Mouse (Mus musculus): Measurements from ENCODE around the gene 4930432K21Rik.

4930432K21Rik gene

DNA sequence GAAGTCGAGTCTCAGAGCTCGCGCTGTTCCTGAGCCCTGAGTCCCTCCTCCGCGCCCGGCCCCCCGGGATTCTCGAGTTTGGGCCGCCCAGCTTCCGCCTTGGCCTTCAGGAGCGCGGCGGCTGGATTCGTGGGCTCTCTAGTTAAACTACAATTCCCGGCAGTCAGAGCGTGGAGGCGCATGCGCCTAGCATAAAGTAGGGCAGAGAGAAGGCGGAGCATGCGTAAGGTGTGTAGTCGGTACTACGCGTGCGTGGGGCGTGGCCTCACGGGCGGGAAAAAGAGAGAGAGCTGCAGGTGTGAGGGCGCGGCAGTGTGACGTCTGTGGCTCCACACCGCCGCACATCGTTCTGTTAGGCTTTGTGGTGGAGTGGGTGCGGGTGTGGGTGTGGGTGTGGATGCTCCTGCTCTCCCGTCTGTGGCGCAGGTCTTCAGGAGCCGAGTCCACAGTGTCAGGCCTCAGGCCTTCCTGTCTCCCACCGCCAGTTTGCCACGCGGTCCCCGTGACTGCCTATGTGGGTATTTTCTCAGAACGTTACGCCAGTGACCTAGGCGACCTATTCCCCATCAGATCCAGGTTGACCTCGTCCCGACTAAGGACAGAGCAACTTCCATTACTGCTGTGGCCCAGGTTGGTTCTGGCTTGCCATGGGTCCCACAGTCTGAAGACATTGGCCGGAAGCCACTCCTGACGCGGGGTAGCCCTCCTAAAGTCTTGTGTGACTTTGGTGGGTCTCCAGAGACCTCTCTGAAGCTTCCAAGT lies at the start of gene 4930432K21Rik, which contains the start of gene Cc2d1a:
Gene 4930432K21Rik, plus strand, starts transcription at position 257 of the 762 bp plus-strand sequence.
Gene Cc2d1a, minus strand, starts transcription at position 168 of the 762 bp plus-strand sequence.
- DNase-seq, result peak; percentile 96

- no peak for DNase-seq
Observed at GRCm38 (mm10) chr8:84098376-84098775, 49.4 kb upstream of the 4930432K21Rik start.

GRCm38 (mm10) chr8:84101476-84102270 lies 46.2 kb upstream of the 4930432K21Rik start:
- no peak for DNase-seq

DNA sequence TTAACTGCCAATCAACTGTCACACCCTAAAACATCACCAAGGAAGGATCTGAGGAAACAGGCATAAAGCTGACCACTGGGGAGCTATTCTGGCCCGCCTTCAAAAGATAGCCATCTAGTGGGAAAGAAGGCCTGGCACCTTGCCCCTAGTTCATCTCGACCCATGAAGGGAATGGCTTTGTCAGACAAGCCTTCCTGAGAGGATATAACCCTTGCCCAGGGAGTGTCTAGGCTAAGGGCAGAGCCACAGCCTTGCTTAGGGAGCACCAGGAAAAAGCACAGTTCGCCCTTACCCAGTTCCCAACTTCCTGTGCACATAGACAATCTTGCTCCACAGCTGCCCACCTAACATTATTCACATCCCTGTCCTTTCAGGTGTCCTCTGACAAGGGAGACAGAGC lies 44.2 kb upstream of the 4930432K21Rik start:
- peak; percentile 35 for DNase-seq

DNA sequence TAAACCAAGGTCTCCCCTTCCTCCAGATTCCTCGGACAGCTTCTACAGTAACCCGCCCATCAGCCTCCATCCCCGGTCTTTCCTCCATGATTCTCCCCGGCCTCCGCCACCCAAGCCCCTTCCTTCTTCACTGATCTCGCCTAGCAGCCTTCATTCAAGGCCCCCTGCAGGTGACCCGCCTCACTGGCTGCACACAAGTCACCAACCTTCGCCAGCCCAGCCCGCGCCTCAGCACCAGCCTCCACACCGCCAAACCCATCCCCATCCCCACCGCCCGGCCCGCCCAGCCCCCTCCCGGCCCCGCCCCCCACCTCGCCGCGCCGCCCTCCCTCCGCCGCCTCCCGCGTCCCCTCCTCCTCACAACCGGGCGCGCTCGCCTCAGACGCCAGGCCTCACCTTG lies 43.6 kb upstream of the 4930432K21Rik start:
- DNase-seq, result peak; percentile 59

DNA sequence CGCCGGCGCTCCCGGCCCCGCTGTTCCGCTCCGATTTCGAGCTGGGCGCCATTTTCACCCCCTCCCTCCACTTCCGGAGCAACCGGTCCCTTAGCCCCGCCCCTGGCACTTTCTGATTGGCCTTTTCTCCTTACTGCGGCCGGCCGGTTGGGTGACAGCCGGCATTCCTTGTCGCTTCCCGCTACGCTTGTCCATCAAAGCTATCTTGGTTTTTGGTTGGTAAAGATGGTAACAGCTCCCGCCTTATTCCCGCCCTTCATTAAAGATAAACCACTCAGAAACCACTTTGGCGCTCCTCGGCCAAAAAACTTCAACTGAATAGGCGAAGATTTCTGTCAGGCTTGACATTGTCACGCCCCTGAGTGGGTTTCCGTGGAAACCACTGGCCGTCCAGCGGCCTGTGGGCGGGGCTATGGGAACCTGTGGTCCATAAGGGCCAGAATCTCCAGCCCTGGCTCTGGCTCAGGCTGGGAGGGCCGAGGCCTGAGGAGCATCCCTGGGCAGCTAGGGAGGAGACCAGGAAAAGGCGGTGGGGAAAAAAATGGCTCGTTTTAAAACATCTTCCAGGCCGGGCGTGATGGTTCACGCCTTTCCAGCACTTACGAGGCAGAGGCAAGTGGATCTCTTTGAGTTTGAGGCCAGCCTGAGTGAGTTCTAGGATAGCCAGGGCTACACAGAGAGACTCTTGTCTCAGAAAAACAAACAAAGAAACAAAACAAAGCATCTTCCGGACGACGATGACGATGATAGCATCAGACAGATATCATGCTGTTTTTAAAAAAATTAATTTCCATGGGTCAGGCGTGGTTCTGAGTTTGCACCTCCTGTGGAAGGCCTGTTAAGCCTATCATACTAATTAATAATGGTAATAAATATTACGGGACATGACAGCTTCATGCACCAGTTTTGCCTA lies 42.9 kb upstream of the 4930432K21Rik start, which contains the start of gene Dcaf15:
Gene Dcaf15, minus strand, starts transcription at position 72 of the 913 bp plus-strand sequence.
- peak; percentile 98 for DNase-seq

- no peak for DNase-seq
Observed at GRCm38 (mm10) chr8:84105676-84106075, 42.1 kb upstream of the 4930432K21Rik start.

GRCm38 (mm10) chr8:84106216-84107040 lies 41.4 kb upstream of the 4930432K21Rik start:
- DNase-seq, result no peak

DNA sequence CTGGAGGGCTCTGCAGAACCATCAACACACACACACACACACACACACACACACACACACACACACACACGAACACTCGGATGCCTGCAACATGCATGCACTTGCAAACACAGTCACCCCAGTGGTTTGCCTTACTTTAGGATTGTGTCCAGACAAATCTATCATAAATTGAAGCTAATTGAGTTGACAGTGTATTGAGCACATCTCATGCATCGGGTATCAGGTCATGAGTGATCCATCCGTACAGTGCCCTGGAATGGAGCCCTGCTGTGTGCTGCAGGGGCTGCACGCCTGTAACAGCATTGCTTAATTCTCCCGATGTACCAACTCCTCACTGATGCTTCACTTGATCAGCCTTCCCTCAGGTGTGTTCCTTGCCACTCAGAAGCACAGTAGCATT lies 32.2 kb upstream of the 4930432K21Rik start:
- no peak for DNase-seq

DNA sequence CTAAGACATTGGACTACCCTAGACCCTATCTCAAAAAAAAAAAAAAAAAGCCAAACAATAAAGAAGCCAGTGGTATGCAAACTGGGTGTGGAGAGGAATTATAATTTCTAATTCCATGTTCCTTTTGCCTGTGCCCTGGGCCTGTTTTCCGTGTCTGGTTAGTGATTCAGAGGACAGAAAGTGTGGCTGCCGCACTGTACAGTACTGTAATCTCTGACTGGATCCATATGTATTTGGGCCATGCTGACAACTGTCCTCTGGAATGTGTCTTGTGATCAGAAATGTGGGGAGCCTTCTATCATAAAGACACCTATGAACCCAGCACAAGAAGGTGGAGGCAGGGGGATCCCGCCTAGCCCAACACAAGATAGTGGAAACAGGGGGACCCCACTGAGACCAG lies 25.7 kb upstream of the 4930432K21Rik start:
- DNase-seq, result no peak

DNA sequence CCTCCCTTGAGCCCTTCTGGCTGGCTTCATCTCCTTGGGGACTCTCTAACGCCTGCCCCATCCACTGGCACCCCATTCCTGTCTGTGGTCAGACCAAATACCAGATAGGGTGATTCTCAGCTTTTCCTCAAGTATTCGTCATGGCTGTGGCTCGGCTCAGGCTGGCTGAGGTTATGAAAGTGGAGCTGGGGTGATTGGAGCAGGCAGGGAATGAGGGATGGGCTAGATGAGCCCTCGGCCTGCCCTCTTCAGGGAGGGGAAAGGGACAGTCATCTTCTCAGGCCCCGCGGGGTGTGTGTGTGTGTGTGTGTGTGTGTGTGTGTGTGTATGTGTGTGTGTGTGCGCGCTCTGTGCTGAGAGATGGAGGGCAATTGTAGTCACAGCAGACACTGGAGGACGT lies 22.2 kb upstream of the 4930432K21Rik start, which contains the start of gene Podnl1:
Gene Podnl1, plus strand, starts transcription at position 334 of the 400 bp plus-strand sequence.
- DNase-seq, result no peak

DNA sequence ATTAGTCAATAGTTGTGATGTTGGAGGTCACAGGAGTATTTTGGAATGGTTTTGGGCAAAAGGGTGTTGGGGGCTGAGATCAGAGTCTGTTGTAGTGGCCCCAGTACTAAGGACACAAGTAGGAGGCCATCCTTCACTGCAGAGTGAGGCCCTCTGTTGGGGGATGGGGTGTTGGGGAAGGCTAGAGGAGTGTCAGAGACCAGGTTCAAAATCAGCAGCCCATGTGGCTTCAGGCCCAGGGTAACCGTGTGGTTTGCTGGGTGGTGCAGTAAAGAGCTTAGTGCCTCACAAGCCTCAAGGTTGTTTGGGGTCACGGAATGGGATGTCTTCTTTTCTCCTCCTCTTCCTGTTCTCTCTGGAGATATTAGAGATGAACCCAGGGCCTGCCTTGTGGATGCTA lies 21.1 kb upstream of the 4930432K21Rik start:
- DNase-seq, result no peak

DNA sequence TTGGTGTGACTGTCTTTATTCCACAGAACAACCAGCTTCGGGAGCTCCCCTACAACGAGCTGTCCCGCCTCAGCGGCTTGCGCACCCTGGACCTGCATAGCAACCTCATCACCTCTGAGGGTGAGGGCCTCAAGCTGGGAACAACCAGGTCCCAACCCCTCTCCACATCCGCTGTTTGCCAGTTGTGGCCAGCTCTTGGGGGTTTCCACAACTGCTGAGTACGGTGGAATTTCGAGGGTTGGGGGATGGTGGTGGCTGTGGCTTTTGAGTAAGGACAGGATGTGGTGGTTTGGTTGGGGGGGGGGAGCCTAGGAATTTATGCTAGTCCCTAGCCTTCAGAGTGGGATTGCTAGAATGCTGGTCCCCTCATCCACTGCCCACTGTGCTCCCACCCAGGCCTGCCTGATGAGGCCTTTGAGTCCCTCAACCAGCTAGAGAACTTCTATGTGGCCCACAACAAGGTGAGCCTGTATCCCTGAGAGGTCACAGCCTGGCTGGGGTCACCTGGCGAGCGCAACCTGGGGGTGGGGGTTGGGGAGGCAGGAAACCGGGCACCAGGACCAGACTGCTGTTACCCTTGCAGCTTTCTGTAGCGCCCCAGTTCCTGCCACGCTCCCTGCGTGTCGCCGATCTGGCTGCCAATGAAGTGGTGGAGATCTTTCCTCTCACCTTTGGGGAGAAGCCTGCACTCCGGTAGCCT lies 20.5 kb upstream of the 4930432K21Rik start:
- DNase-seq, result no peak

DNA sequence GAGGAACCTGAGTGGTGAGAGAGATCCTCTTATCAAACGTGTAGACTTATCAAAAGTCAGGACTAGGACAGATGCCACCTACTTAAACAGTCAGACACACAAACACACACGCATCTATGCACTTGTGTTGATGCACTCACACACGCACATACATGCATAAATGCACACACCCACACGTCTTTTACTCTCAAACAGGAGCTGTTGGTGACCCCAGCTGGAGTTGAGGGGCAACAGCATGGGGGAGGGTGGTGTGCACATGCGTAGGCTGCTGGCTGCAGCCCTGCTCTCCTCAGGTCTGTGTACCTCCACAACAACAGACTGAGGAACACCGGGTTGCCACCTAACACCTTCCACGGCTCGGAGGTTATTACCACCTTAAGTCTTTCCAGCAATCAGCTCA lies 19.5 kb upstream of the 4930432K21Rik start:
- DNase-seq, result peak; percentile 3

DNA sequence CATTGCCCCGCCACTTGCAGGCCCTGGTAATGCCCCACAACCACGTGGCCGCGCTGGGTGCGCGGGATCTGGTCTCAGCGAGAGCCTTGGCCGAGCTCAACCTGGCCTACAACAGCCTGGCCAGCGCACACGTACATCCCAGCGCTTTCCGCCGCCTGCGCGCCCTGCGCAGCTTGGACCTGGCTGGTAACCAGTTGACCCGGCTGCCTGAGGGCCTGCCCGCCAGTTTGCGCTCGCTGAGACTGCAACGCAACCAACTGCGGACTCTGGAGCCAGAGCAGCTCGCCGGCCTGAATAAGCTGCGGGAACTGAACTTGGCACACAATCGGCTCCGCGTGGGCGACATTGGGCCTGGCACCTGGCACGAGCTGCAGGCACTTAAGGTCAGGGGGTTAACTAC lies 17.0 kb upstream of the 4930432K21Rik start:
- DNase-seq, result peak; percentile 77

DNA sequence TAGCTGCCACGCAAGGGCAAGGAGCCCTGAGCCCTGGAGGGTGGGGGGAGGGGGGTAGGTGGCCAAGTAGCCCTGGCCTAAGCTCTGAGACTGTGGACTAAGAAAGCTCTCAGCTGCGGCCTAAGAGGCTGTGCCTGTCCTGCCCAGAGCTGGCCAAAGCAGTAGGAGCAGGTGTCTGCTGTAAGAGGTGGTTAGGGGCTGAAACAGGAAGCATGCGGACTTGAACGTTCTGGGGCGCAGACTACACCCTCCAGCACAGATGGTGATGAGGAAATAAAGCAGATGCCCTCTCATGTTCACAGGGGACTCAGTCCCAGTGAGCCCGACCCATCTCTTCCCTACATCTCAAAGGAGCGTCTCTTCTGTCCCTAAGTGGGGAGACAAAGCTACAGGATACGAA lies 15.6 kb upstream of the 4930432K21Rik start:
- no peak for DNase-seq

- DNase-seq, result no peak
Observed at GRCm38 (mm10) chr8:84137848-84138247, 10.0 kb upstream of the 4930432K21Rik start.

- DNase-seq, result no peak
Observed at GRCm38 (mm10) chr8:84140838-84141237, 7.0 kb upstream of the 4930432K21Rik start.

DNA sequence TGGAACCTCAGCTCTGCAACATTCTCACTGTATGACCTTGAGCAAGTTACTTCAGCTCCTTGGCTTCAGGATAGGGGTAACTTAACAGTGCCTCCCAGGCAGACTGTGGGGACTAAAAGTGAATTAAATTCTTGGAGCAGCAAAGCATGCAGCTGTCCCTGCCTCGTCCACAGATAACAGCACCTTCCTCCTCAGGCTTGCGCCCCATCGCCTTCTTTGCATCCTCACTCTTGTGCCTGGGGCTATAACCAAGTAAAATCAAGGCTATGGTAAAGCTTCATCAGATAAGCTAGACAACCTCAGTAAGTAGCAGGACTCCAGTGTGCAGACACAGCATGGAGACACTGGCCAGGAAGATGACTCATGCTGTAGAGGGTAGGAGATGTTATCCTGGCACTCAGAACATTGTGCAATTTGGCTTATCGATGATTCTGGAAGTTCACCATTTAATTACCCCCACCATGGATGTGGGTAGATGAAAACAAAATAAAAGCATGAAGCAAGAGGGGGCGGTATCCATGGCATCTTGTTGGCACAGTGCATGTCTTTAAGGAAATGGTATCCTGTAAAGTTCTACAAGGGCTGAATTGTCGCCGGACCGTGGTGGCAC lies 3.1 kb upstream of the 4930432K21Rik start:
- no peak for DNase-seq

DNA sequence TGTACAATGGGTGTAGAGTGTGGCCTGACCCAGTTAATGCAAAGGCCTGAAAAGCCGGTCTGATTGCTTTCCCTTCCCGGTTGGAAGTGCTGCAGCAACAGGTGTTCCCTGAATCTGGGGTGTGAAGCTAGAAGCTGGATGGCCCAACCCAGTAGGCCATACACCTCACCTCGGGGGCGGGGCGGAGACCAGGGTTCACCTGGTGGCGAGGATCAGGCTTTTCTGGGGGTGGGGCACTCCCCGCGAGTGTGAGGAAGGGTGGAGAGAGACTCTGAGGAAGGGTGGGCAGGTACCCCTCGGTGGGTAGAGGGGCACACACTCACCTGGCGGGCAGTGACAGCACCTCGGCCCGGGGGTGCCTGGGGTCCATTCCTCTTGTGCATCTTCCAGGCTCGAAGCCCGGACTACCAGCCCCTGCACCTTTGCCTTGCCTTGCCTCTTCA lies 480 bp upstream of the 4930432K21Rik start:
- no peak for DNase-seq

DNA sequence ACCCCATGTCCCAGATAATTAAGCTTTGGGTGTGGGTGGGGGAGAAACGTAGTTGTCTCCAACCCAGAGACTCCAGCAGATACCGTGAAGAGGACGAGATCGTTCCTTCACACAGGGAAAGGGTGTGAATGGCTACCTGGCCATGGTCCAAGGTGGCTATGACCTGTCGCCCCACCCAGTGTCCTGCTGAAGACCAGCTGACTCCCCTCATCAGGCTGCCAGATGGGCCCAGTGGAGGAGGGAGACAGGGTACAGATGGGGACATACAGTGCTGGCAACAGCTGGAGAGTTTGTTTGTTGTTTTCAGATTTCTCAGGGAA lies 666 bp downstream of the 4930432K21Rik start:
- no peak for DNase-seq

Measured in cerebellum, adult 8-10 months (tissue).